Mouse (Mus musculus): ENCODE measurements around the gene Shmt1.
"Not testable (repeated sequence)": the region's sequence is repeated elsewhere in the genome, so short reads cannot be mapped to it uniquely, and the experiment has no call there.

Gene Shmt1

GRCm38 (mm10) chr11:60811618-60812017 is at the start of gene Shmt1:
Gene Shmt1 (minus strand): TSS chr11:60811718.
- DNase-seq (ENCODE audit: low read depth, low spot score): not testable (repeated sequence)

DNA sequence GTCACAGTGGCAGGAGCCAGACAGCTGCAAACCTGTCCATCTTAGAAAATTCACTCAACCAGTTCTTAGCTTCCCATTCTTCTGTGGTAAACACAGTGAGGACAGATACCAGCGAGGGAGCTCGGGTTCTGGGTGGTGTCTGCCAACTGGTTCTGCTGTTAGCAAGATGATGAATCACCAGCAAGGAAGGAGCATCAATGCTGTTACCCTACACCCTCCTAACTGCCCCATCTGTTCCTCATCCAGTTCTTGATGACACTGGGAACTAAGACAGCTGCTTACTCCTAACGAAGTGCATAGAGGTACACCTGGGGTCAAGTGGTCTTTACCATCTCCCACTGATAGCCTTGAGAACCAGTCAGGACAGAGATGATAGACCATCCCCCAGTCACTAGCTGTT is 45.1 kb upstream of the Shmt1 start:
- DNase-seq (ENCODE audit: low read depth, low spot score): no peak

GRCm38 (mm10) chr11:60845415-60845814 is 33.9 kb upstream of the Shmt1 start:
- no peak for DNase-seq (ENCODE audit: low read depth, low spot score)

- no peak for DNase-seq (ENCODE audit: low read depth, low spot score)
Measured at GRCm38 (mm10) chr11:60843412-60843811, 31.9 kb upstream of the Shmt1 start.

- DNase-seq (ENCODE audit: low read depth, low spot score): no peak
Measured at GRCm38 (mm10) chr11:60841467-60842200, 30.1 kb upstream of the Shmt1 start.

GRCm38 (mm10) chr11:60837644-60838406 is 26.3 kb upstream of the Shmt1 start:
- no peak for DNase-seq (ENCODE audit: low read depth, low spot score)

GRCm38 (mm10) chr11:60836897-60837296 is 25.4 kb upstream of the Shmt1 start:
- no peak for DNase-seq (ENCODE audit: low read depth, low spot score)

DNA sequence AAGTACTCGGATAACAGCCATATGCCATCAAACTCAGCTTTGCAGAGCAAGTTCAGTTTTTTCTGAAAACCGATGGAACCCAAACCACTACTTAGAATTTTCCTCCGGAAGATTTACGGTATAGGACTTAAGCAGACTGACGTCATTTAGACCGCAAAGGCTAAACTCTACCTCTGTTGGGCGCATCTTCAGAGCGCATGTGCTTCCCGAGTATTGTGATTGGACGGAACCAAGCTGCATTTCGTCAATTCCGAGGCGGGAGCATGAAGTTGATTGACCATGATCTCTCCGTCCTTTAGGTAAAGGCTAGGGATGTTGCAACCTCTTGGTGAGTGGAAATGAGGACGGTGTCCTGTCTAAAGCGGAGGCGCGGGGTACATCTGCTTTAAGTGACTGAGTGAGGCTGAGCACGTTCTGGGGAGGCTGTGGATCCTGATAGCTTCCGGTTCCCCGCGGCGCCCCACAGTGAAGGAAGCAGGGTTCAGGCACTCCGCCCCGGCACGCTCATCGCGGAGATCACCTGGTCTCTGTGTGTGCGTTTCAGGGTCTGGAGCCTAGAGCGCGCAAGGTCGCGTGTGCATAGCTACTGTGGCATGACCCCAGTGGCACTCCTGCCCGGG is 19.0 kb upstream of the Shmt1 start, which contains the start of gene Dhrs7b:
Gene Dhrs7b (plus strand): TSS at position 199 of the 620 bp plus-strand sequence.
- DNase-seq (ENCODE audit: low read depth, low spot score): peak; percentile 97

GRCm38 (mm10) chr11:60828903-60829302 is 17.4 kb upstream of the Shmt1 start:
- no peak for DNase-seq (ENCODE audit: low read depth, low spot score)

DNA sequence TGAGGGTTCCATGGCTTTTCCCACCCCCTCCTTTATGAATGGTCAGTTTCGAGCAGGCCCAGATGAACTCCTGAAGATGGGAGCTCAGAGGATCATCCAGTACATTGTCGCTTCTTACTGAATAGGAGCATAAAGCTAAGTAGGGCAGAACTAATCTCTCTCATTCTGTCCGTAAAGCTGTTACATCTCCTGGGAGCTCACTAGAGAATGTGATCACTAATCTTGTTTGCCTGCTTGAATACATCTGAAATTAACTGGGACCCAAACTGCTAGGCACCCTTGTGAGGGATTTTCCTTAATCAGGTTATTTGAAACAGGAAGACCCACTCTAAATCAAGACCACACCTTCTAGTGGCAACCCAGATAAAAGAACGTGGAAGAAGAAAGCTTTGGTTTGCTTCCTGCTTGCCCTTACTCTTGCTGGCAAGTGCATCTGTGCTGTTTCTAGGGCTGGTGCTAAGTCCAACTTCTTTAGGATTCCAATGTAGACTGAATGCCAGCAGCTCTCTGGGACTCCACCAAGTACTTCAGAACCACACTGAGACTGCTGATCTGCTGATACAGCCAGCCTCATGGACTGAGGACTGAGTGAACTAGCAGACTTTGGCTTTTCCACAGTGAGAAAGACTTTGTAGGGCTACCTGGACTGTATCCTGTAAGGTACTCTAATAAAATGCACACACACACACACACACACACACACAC is 15.9 kb upstream of the Shmt1 start:
- no peak for DNase-seq (ENCODE audit: low read depth, low spot score)

- no peak for DNase-seq (ENCODE audit: low read depth, low spot score)
Measured at GRCm38 (mm10) chr11:60826700-60827099, 15.2 kb upstream of the Shmt1 start.

DNA sequence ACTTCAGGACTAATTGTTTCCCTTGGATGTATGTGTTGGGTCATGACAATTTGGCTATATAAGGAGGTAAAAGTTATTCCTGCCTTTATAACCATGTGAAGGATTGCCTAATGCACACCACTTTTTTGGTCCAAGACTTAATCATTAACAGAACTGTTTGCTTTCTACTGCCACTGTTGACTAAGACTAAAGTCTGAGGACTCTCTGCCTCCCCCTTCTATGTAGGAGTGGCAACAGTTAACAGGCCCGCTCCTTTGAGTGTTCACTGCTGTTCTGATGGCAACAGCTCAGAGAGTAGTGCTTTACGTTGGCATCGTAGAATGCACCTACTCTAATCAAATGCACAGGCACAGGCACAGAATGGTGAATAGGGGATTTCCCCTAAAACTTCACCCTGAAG is 13.7 kb upstream of the Shmt1 start:
- no peak for DNase-seq (ENCODE audit: low read depth, low spot score)

GRCm38 (mm10) chr11:60823771-60824170 is 12.3 kb upstream of the Shmt1 start:
- DNase-seq (ENCODE audit: low read depth, low spot score): no peak

- no peak for DNase-seq (ENCODE audit: low read depth, low spot score)
Measured at GRCm38 (mm10) chr11:60816398-60816797, 4.9 kb upstream of the Shmt1 start.

- DNase-seq (ENCODE audit: low read depth, low spot score): peak; percentile 96
Measured at GRCm38 (mm10) chr11:60811054-60811460, 461 bp downstream of the Shmt1 start.

- DNase-seq (ENCODE audit: low read depth, low spot score): no peak
Measured at GRCm38 (mm10) chr11:60810046-60810965, 1.2 kb downstream of the Shmt1 start.

DNA sequence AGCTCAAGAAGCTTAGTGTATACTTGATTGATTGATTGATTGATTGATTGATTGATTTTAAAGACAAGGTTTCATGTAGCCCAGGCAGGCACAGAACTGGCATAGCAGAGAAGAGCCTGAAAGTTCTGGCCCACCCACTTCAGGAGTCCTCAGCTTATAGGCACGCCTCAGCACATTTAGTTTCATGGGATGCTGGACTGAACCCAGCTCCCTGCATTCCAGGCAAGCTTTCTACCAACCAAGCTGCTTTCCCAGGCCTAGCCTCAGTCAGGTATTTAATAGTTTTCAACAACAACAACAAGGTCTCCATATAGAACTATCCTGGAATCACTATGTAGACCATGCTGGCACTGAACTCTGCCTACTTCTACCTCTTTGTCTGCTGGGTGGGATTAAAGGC is 2.0 kb downstream of the Shmt1 start:
- DNase-seq (ENCODE audit: low read depth, low spot score): no peak

- DNase-seq (ENCODE audit: low read depth, low spot score): no peak
Measured at GRCm38 (mm10) chr11:60808286-60809070, 3.0 kb downstream of the Shmt1 start.

DNA sequence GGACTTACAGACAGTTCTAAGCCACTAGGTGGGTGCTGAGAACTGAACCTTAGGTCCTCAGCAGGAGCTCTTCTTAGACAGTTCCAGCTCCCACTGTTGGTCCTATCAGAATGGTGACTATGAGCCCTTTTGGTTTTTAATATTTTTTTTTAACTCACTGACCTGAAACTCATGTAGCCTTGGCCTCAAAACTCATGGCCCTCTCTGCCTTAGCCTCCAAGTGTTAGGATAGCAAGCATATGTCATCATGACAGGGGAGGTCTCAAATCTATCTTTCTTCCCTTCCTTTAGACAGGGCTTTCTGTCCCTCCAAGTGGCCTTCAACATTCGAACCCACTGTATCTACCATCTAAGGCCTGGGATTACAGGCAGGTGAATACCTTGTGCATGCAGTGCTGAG is 10.6 kb downstream of the Shmt1 start:
- DNase-seq (ENCODE audit: low read depth, low spot score): no peak

GRCm38 (mm10) chr11:60799977-60800376 is 11.5 kb downstream of the Shmt1 start:
- DNase-seq (ENCODE audit: low read depth, low spot score): no peak

All from CD4-positive, CD25-positive, alpha-beta regulatory T cell, adult 2 months (primary cell).